Mouse (Mus musculus) thymus, adult 2 months (tissue): ENCODE data around the gene Crtc1.

Experiments
- CTCF ChIP-seq: fragments of 200-500 bp; IDR thresholded peaks from 2 replicates; pipeline ENCODE4 v1.5.1; 2012; ENCODE audit warnings: mild to moderate bottlenecking, control low read depth, low read length, moderate library complexity, borderline replicate concordance; ENCODE audit not compliant: control insufficient read depth, poor library complexity, insufficient read depth; ENCODE audit errors: extremely low read depth
- POLR2A ChIP-seq: fragments of 200-500 bp; IDR thresholded peaks from 2 replicates; pipeline ENCODE4 v1.6.1; 2012; ENCODE audit warnings: mild to moderate bottlenecking, low read length, control low read depth, moderate library complexity; ENCODE audit not compliant: control insufficient read depth, poor library complexity, insufficient read depth; ENCODE audit errors: extremely low read depth

GRCm38 (mm10) chr8:70415540-70416451 is 23.6 kb downstream of the Crtc1 start:
- no peak for TF ChIP-seq POLR2A
- no peak for TF ChIP-seq CTCF
